ENCODE assay signal across 15 mouse cellular contexts in the genomic region with DNA sequence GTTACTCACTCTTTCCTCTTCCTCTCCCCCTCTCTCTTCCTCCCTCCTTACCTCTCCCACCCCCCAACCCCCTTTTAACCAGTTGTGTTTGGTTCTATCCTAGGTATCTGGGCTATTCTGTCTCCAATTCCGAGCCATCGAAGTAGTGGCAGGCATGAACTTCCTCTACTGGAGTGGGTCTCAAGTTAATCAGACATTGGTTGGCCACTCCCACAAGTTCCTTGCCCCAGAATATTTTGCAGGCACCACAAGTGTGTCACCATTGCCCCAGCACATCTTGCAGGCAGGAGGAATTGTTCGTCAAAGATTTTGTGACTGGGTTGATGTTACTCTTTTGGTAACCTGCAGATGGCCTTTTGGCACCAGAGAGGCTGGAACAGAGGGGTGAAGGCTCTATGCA.
"Had no signal": no experiment of that assay in that cellular context is flagged by ENCODE, and none has a peak within 500 bp of the region (broad histone marks: within the 10 kb centered on the region; RNA-seq: fewer than 3 reads in every experiment).

No protein-coding gene starts in this region.

- DNase-seq: retina, postnatal 1 day; right cerebral cortex, adult 18-20 months; right cerebral cortex, postnatal 14 days; right cerebral cortex, postnatal 25 days; right cerebral cortex, postnatal 4 days; spleen, adult 18-20 months; thymus, adult 18-20 months; thymus, adult 2 months; thymus, postnatal 14 days; thymus, postnatal 25 days; thymus, postnatal 36 days; thymus, postnatal 4 days had no signal

- H3K27me3 ChIP-seq: neural tube, embryonic 15.5 days; stomach, embryonic 15.5 days had no signal

- H3K27ac ChIP-seq: neural tube, embryonic 15.5 days; stomach, embryonic 15.5 days; stomach, postnatal 0 days had no signal

- H3K4me3 ChIP-seq: neural tube, embryonic 15.5 days; stomach, embryonic 15.5 days had no signal

- H3K9me3 ChIP-seq: neural tube, embryonic 15.5 days; stomach, embryonic 15.5 days had no signal

- H3K36me3 ChIP-seq: neural tube, embryonic 15.5 days; stomach, embryonic 15.5 days had no signal

- H3K4me2 ChIP-seq: neural tube, embryonic 15.5 days; stomach, embryonic 15.5 days had no signal

- H3K4me1 ChIP-seq: neural tube, embryonic 15.5 days; stomach, embryonic 15.5 days had no signal

- H3K9ac ChIP-seq: neural tube, embryonic 15.5 days; stomach, embryonic 15.5 days had no signal
